Mouse (Mus musculus) brain, adult 2 months (tissue): ENCODE data around the gene Spag9.

Experiments used
- DNase-seq: peaks from one replicate; pipeline ENCODE4 v3.0.0; 2011; ENCODE audit warnings: low read depth, low spot score

Gene Spag9

GRCm38 (mm10) chr11:94150519-94151470 is 154.9 kb downstream of the Spag9 start:
- no peak for DNase-seq

- DNase-seq = no peak
These were observed 158.3 kb downstream of the Spag9 start for GRCm38 (mm10) chr11:94154201-94154600.

- DNase-seq = no peak
These were observed 162.6 kb downstream of the Spag9 start for GRCm38 (mm10) chr11:94158521-94158920.

- peak; percentile 77 for DNase-seq
These were observed 163.4 kb downstream of the Spag9 start for GRCm38 (mm10) chr11:94159066-94159880.

GRCm38 (mm10) chr11:94159911-94160415 is 164.1 kb downstream of the Spag9 start:
- DNase-seq = no peak

GRCm38 (mm10) chr11:94160443-94161266 is 164.8 kb downstream of the Spag9 start:
- peak; percentile 100 for DNase-seq

- peak; percentile 78 for DNase-seq
These were observed 165.4 kb downstream of the Spag9 start for GRCm38 (mm10) chr11:94161267-94161646.

- no peak for DNase-seq
These were observed 166.1 kb downstream of the Spag9 start for GRCm38 (mm10) chr11:94161867-94162581.

- DNase-seq = no peak
These were observed 167.3 kb downstream of the Spag9 start for GRCm38 (mm10) chr11:94163005-94163767.

- no peak for DNase-seq
These were observed 169.9 kb downstream of the Spag9 start for GRCm38 (mm10) chr11:94165745-94166144.

GRCm38 (mm10) chr11:94168238-94168637 is 172.3 kb downstream of the Spag9 start:
- DNase-seq = no peak

GRCm38 (mm10) chr11:94169596-94169995 is 173.7 kb downstream of the Spag9 start:
- DNase-seq = no peak

- peak; percentile 50 for DNase-seq
These were observed 175.8 kb downstream of the Spag9 start for GRCm38 (mm10) chr11:94171691-94172090.

GRCm38 (mm10) chr11:94172186-94172585 is 176.3 kb downstream of the Spag9 start:
- DNase-seq = no peak

- DNase-seq = no peak
These were observed 177.8 kb downstream of the Spag9 start for GRCm38 (mm10) chr11:94173726-94174146.

GRCm38 (mm10) chr11:94175288-94175687 is 179.4 kb downstream of the Spag9 start:
- DNase-seq = no peak
